Mouse (Mus musculus): ENCODE measurements at regions not wholly inside any gene's neighbourhood (a gene's known extent, or its start where the extent isn't known, plus 50 kb on each side); places are given as distances from the start of the nearest gene placed in this dataset.

DNA sequence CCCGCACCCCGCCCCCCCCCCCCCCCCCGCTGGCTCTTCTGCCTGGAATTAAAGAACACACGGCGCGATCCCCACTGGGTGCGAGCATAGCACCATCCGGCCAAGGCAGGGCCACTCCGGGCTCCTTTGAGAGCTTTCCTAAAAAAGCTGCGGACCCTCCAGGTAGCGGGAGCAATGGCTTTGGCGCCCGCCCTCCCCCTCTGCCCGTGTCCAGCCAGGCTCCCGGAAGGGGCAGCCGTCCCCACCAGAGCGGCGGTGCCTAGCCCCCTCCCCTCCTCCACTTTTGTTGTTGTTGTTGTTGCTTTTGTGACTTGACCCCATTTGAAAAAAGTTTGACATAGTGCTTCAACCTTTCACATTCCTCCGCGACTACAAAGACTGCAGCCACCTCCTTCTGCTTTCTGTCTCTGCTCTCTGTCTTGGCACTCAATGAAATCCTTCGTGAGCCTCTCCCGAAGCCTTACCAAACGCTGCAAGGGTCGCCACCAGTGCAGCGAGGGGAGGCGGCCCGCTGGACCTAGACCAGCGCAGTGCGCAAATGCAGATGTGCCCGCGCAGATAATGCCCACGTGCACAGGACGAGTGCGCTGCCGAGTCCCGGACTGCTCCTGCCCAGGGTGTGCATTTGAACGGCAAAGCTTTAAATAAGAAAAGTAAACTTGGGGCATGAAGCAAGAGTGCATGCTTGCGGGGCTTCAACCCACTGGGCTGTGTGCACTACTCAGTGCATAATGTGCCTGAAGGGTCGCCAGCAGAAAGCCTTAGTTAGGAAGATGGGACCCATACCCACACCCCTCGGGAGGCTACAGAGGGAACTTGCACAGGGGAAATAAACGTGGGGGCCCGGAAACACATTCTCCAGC lies 179.0 kb upstream of the Xlr start:
- no peak for DNase-seq (ENCODE audit: extremely low spot score in 1 of 2, low spot score in 2 of 2)
- intact Hi-C loops (cut with DNase I), result no loop called here

DNA sequence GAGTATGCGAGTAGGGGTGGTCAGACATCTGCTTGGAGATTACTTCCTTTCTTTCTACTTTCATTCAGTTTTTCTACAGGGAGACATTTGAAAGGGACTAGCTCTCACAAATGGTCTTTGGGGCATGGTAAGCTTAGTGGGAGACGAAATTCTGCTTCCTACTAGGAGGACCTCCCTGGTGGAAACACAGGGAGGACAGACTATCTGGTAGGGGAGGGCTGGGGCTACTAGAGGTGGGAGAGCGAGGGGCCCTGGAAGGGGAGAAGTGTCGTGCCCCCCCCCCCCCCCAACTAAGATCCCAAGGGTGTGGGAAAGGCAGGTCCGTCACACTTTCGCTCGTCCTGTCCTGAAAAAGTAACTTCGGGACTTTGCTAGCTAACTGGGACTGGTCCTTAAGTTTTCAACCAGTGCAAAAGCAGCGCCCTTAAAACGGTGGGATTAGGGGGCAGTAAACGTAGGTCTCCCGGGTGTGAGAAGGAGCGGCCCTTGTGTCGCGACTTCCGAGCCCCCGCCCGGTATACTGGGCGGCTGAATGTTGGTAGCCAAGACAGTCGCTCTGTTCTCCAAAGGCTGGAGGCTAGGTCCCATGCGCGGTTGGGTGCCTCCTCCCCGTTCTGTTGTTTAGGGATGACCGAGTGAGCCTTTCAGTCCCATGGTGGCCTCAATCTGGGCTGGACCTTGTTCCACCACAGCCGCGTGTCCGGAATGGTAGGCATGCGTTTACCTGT lies 178.2 kb upstream of the Xlr start:
- intact Hi-C loops (cut with DNase I), result no loop called here
- no peak for DNase-seq (ENCODE audit: extremely low spot score in 1 of 2, low spot score in 2 of 2)

DNA sequence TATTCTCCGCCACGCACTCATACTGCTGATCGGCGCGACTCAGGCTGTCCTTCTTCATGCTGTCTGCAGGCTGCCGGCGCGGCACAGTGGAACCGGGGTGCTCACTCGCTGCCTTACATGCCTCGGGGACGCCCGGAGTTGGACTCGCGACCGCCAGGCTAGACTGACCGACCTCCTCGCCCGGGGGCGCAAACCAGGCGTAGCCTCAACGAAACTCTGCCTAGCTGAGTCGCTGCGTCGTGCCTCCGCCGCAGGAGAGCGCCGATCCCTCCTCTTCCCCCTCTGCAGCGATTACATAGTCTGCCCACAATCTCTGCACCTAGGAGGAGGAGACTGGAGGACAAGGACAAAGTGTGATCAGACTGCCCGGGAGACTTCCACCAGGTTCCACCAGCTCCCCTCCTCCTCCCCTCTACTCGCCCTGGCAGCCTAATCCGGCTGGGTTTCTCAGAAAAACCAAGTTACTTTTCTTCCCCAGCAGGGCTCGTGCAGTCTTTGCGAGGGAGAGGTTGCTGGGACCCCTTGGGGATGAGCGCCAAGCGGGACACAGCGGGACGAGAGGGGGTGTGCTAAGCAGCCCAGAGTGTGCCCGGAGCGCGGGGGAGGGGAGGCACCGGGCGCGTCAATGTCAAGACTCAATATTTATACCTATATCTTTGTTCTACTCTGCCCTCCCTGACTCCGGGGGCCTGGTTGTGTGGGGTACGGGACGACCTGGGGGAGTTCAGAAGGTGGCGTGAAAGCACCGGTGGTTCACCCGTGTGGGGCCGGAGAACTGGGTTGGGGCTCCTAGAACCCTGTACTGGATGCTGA lies 177.4 kb upstream of the Xlr start:
- DNase-seq (ENCODE audit: extremely low spot score in 1 of 2, low spot score in 2 of 2), result peak in 1 of 2 experiments; percentile 14
- intact Hi-C loops (cut with DNase I), result no loop called here
